Mouse (Mus musculus) kidney, embryonic 15.5 days (tissue): ENCODE measurements around the gene Mtrr. TPM values are rescaled to one million over a fixed set of nuclear protein-coding genes. Genes with fewer than 3 reads are reported as not detected.

ENCODE experiments used
- ATAC-seq: fragments of 200-750 bp; cut with Nextera tagmentation; replicated peaks from 2 replicates; pipeline ENCODE4 v1.8.0; 2017; ENCODE audit warnings: moderate TSS enrichment; ENCODE audit not compliant: low FRiP score
- H3K27ac ChIP-seq: fragments of 300-500 bp; sonication (generic); 2 replicates; pipeline ENCODE4 v1.5.1; 2015; ENCODE audit warnings: mild to moderate bottlenecking, inconsistent platforms
- H3K27me3 ChIP-seq: fragments of 300-500 bp; sonication (generic); 2 replicates; pipeline ENCODE4 v1.6.1; 2015; ENCODE audit warnings: inconsistent platforms
- H3K36me3 ChIP-seq: fragments of 300-500 bp; sonication (generic); 2 replicates; pipeline ENCODE4 v1.6.1; 2015; ENCODE audit warnings: inconsistent platforms
- H3K4me1 ChIP-seq: fragments of 300-500 bp; sonication (generic); 2 replicates; pipeline ENCODE4 v1.6.1; 2015; ENCODE audit warnings: inconsistent platforms
- H3K4me2 ChIP-seq: fragments of 300-500 bp; sonication (generic); 2 replicates; pipeline ENCODE4 v1.6.1; 2015; ENCODE audit warnings: moderate library complexity, mild to moderate bottlenecking, inconsistent platforms
- H3K4me3 ChIP-seq: fragments of 300-500 bp; sonication (generic); replicated peaks from 2 replicates; pipeline ENCODE4 v1.5.1; 2015; ENCODE audit warnings: mild to moderate bottlenecking, inconsistent platforms
- H3K9ac ChIP-seq: fragments of 300-500 bp; sonication (generic); 2 replicates; pipeline ENCODE4 v1.6.1; 2015; ENCODE audit warnings: mild to moderate bottlenecking, inconsistent platforms
- H3K9me3 ChIP-seq: fragments of 300-500 bp; sonication (generic); replicated peaks from 2 replicates; pipeline ENCODE4 v1.6.1; 2016; ENCODE audit warnings: inconsistent platforms
- WGBS: fragments of 180-500 bp; shearing (Covaris S2); methylation state at CpG from one replicate; pipeline ENCODE4 v1.1.7; 2015; ENCODE audit warnings: mixed read lengths; 5-methylcytosine and 5-hydroxymethylcytosine counted together
- polyA plus RNA-seq: library from polyadenylated mRNA; unstranded; fragments of >200 nt; fragmentation: Nextera tagmentation; extraction: Ambion mirVana; gene quantifications from 2 replicates; pipeline ENCODE4 v1.2.1, GENCODE M21; 2015

The Mtrr gene
- 21.7 and 22.7 TPM in 2 replicates for polyA plus RNA-seq

DNA sequence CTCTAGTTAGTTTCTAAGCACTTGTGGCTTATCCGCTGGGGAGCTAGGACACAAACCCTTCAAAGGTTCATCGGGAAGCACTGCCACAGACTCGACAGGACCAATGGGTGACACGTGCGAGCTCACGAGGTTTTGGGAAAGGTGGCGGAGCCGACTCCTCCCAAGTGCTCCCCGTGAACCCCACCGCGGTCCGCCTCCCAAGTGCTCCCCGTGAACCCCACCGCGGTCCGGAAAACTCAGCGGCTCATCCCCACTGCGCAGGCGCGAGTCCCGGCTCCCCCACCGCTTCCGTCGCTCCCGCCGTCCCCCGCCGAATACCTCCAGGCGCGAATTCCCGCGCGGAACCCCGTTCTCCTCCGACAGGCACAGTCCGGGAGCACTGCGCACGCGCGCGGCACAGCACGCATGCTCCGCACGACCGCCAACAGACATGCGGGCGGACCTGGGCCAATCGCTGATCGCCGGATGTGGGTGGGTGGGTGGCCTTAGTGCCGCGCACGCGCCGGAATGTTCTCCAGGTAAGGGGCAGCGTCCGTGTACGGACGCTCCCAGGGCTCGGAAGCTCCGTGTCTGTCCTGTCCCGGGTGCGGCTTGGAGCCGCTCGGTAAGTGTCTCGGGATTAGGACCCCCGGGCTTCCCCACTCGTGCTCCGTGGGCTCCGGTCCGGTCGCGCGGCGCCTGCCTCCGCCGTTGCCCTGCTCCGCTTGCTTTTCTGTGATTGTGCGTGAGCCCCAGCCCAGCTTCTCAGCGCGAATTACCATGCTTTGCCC is at the start of gene Mtrr, which contains the start of gene Fastkd3:
Gene Mtrr, minus strand, starts transcription at position 403 of the 770 bp plus-strand sequence.
Gene Fastkd3, plus strand, starts transcription at position 488 of the 770 bp plus-strand sequence.
- Histone ChIP-seq H3K9ac (peak within 1 kb of the TSS; percentile 69), H3K27me3 (no peaks in the 10 kb centered on the region), H3K27ac (peak within 1 kb of the TSS; percentile 80), H3K4me1 (peaks cover 20% of the 10 kb centered on the region), H3K4me2 (peak within 1 kb of the TSS; percentile 83), H3K4me3 (peak within 1 kb of the TSS; percentile 76), H3K9me3 (no peaks in the 10 kb centered on the region), H3K36me3 (peaks cover 53% of the 10 kb centered on the region)
- WGBS: under 1% methylated on average over 81 of the region's 81 CpGs
- ATAC-seq: peak; percentile 100

DNA sequence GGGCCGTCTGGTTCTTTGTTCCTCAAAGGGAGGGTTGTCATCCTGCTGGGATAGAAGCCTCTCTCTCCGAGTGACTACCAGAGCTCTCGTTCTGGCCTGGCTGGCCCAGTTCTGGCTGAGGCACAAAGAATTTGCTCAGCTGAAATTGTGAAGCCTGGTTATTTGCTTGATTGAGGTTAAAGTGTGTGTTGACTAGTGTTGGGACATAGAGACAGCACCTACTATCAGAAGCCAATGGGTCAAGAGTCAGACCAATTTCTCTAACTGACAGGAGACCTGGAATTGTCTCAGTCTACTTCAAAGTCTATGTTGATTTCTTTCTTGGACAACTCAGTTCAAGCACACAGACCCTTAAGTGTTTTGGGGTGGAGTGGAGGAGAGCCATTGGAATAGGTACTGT is 45.1 kb upstream of the Mtrr start:
- no peaks in the 10 kb centered on the region for H3K27me3 ChIP-seq
- 85% methylated on average over 3 of the region's 3 CpGs for WGBS
- H3K27ac ChIP-seq: no peak overlapping the region
- no peak overlapping the region for H3K4me3 ChIP-seq
- no peak overlapping the region for H3K9ac ChIP-seq
- no peak for ATAC-seq
- H3K36me3 ChIP-seq: 0 out of 2 replicates have a peak, but pooled peaks cover 9% of the 10 kb centered on the region
- no peaks in the 10 kb centered on the region for H3K9me3 ChIP-seq
- no peak overlapping the region for H3K4me2 ChIP-seq
- no peaks in the 10 kb centered on the region for H3K4me1 ChIP-seq

DNA sequence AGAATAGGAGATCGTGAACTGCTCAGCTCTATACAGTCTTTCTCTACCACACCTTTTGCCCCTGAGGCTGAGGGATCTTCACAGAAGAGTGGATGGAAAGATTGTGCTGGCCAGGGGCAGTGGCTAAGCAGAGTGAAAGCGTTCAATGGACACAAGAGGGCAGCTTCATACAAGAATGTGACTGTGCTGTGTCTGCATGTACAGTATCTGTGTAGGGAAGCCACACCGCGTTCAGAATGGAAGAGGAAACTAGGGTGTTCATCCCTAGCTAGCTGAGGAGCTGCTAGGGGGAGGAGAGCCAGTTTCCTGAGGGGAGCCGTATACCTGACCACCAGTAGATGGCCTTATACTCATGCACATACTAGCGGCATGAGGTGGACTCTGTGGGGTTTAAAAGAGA is 40.8 kb upstream of the Mtrr start:
- H3K4me1 ChIP-seq: no peaks in the 10 kb centered on the region
- peaks cover 6% of the 10 kb centered on the region; the same call in 1 of the 2 replicates for H3K36me3 ChIP-seq
- no peak overlapping the region for H3K27ac ChIP-seq
- H3K4me3 ChIP-seq: no peak overlapping the region
- WGBS: 53% methylated on average over 6 of the region's 6 CpGs
- ATAC-seq: 0 out of 2 replicates have a peak, but pooled peaks have one; percentile 52
- no peak overlapping the region for H3K4me2 ChIP-seq
- no peaks in the 10 kb centered on the region for H3K9me3 ChIP-seq
- no peaks in the 10 kb centered on the region for H3K27me3 ChIP-seq
- H3K9ac ChIP-seq: no peak overlapping the region

DNA sequence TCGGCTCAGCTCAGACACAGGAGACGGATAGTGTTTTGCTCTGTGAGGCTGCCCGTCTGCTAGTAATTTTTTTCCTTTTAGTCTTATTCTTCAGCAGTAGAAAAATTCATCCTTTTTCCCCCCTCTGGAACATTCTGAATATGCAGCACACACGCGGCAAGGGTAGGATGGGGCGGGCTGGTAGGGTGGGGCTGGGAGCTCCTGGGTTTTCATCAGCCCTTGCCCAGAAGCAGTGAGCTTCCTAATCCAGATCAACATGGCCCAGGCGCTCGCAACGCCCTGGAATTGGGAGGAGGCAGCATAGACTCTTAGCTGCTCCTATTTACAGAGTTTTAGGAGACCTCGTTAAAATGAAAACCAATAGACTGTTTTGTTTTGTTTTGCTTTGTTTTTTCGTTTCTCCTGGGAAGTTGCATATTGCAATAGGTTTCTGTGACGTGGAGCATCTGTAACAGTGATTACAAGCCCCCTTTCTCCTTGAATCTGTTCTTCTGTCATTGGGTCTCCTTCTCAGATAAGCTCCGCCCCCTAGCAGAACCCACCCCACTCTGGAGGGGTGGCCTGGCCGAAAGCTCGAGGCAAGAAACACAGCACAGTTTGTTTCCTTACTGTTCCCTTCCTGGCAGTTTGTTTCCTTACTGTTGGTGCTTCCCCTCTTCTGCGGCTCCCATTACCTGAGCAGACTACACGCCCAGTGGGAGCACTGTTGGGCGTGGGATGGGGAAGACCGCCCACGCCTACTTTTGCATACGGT is 25.9 kb upstream of the Mtrr start:
- Histone ChIP-seq H3K27me3 (no peaks in the 10 kb centered on the region), H3K36me3 (no peaks in the 10 kb centered on the region), H3K4me2 (peak overlapping the region; percentile 51), H3K27ac (peak overlapping the region; percentile 37; the same call in 1 of the 2 replicates), H3K9me3 (no peaks in the 10 kb centered on the region), H3K4me1 (peaks cover 14% of the 10 kb centered on the region), H3K4me3 (peak overlapping the region; percentile 28), H3K9ac (no peak overlapping the region)
- 49% methylated on average over 21 of the region's 21 CpGs for WGBS
- peak; percentile 63 for ATAC-seq

DNA sequence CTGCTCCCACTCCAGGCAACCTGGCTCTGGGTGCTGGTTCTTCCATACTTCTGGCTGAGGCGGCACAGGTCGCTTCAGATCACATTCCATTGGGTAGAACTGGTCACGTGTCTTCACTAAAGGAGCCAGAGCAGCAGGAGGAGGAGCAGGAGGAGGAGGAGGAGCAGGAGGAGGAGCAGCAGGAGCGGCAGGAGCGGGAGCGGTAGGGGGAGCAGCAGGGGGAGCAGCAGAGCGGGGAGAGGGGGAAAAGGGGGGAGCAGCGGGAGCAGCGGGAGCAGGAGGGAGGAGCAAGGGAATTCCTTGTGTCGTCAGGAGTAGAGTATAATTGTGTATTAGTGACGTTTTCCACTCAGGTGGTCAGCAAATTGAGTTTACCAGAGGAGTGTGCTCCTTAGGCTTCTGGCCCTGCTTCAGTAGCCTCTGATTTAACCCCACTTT is 23.8 kb upstream of the Mtrr start:
- Histone ChIP-seq H3K36me3 (no peaks in the 10 kb centered on the region), H3K4me2 (peak overlapping the region; percentile 60), H3K9me3 (no peaks in the 10 kb centered on the region), H3K27me3 (no peaks in the 10 kb centered on the region), H3K4me3 (peak overlapping the region; percentile 35), H3K27ac (no peak overlapping the region), H3K9ac (no peak overlapping the region), H3K4me1 (peaks cover 14% of the 10 kb centered on the region)
- peak; percentile 82 for ATAC-seq
- WGBS: 5% methylated on average over 11 of the region's 11 CpGs

DNA sequence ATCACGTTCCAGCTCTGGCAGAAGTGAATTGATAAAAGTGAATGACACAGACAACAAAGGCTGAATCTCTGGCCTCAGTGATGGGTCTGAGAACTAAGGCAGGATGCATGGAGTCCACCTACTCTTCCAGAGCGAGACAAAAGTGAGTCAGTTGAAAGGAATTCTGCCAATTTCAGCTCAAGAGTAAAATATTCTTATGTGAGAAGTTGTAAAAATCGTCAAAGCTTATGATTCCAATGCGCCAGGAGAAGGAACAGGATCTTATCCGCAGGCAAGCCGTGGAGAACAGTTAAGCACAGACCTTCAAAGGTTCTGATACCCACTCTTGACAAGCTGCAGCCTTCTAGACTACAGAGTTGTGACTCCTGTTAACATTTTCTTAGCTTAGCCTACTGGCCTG is 21.1 kb upstream of the Mtrr start:
- ATAC-seq: no peak
- no peaks in the 10 kb centered on the region for H3K36me3 ChIP-seq
- WGBS: 79% methylated on average over 6 of the region's 6 CpGs

DNA sequence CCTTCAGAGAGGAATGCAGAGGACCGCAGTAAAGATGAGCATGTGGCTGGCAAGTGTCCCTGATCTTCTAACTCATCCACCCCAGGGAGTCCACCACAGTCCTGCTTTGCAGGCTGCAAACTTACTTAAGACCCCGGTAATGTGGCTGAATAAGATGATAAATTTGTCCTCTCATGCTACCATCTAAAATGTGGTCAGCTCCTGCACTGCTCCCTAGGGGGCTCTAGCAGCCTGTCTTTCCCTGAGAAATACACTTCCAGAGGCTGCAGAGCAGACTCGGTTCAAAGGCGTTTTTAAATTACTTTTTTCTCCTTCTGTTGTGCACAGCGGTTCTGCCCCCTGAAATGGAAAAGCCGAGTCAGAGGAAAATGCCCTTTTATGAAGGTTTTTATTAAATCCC is 19.2 kb upstream of the Mtrr start:
- peaks cover 9% of the 10 kb centered on the region; the same call in 1 of the 2 replicates for H3K4me1 ChIP-seq
- H3K9ac ChIP-seq: no peak overlapping the region
- H3K4me3 ChIP-seq: no peak overlapping the region
- H3K27ac ChIP-seq: no peak overlapping the region
- H3K27me3 ChIP-seq: no peaks in the 10 kb centered on the region
- no peaks in the 10 kb centered on the region for H3K36me3 ChIP-seq
- 11% methylated on average over 6 of the region's 6 CpGs for WGBS
- ATAC-seq: no peak
- H3K4me2 ChIP-seq: no peak overlapping the region
- no peaks in the 10 kb centered on the region for H3K9me3 ChIP-seq

More for the DNA sequence above, 21.1 kb upstream of the Mtrr start:
- Histone ChIP-seq H3K4me3 (no peak overlapping the region), H3K9ac (no peak overlapping the region), H3K4me1 (peaks cover 10% of the 10 kb centered on the region), H3K27ac (no peak overlapping the region), H3K9me3 (no peaks in the 10 kb centered on the region), H3K27me3 (no peaks in the 10 kb centered on the region), H3K4me2 (no peak overlapping the region)

DNA sequence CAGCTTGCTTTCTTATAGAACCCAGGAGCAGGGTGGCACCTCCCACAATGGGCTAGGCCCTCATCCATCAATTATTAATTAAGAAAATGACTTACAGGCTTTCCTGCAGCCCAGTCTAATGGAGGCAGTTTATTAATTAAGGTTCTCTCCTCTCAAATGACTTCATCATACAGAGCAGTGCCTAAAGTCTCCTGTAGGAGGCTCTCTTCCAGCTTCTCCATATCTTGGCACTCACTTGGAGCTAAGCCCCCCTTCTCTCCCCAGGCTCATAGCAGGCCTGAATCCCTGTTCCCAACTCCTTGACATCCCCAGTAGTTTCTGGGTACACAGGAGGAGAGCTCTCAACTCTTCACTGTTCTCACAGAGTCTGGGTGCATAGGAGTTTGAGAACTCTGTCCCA is 17.0 kb upstream of the Mtrr start:
- no peak overlapping the region for H3K27ac ChIP-seq
- peaks cover 3% of the 10 kb centered on the region; the same call in 1 of the 2 replicates for H3K36me3 ChIP-seq
- H3K4me2 ChIP-seq: no peak overlapping the region
- H3K4me1 ChIP-seq: 0 out of 2 replicates have a peak, but pooled peaks cover 5% of the 10 kb centered on the region
- ATAC-seq: no peak
- no peak overlapping the region for H3K4me3 ChIP-seq
- no peaks in the 10 kb centered on the region for H3K27me3 ChIP-seq
- no peak overlapping the region for H3K9ac ChIP-seq
- H3K9me3 ChIP-seq: no peaks in the 10 kb centered on the region

DNA sequence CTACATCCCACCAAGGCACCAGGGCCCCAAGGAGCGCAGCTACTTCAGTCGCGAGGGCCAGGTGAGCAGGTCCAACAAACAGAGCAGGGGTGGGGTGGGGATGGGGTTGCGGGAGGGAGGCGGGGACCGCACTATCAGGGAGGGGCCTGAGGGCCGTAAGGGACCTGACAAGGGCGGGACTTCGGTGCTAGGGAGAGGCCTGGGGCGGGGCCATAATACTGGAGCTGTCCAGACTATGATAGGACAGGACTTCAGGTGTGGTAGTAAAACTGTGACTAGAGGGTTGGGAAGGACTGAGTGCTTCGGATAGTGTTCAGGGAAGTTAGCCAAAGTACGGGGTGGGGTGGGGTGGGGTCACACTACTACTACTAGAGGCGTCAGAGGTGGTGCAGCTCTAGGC is 15.7 kb upstream of the Mtrr start:
- no peak overlapping the region for H3K27ac ChIP-seq
- H3K9ac ChIP-seq: no peak overlapping the region
- H3K27me3 ChIP-seq: no peaks in the 10 kb centered on the region
- H3K4me2 ChIP-seq: peak overlapping the region; percentile 55
- WGBS: 12% methylated on average over 13 of the region's 13 CpGs
- H3K4me1 ChIP-seq: 0 out of 2 replicates have a peak, but pooled peaks cover 5% of the 10 kb centered on the region
- peak; percentile 61 for ATAC-seq
- peaks cover 13% of the 10 kb centered on the region for H3K36me3 ChIP-seq
- peak overlapping the region; percentile 25 for H3K4me3 ChIP-seq
- H3K9me3 ChIP-seq: no peaks in the 10 kb centered on the region

DNA sequence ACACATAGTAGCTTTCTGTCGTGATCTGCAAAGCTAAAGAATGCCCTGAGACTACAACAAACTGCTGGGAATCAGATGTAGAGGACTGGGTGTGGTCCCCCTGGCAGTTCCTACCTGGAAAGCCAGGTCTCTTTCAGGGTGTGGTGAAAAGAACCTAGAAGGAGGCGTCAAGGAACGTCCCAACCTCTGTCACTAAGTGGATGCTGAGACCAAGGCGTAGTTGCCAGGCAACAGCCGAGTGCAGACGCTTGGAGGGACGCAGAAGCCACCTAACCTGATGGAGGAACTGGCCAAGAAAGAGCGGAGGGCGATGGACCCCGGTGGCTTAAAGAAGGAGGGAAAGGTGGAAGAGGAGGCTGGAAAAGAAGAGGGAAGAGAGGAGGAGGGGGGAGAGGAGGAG is 15.2 kb upstream of the Mtrr start, which contains the start of gene 1700001L19Rik:
Gene 1700001L19Rik, plus strand, starts transcription at position 223 of the 400 bp plus-strand sequence.
- H3K27me3 ChIP-seq: no peaks in the 10 kb centered on the region
- H3K9me3 ChIP-seq: no peaks in the 10 kb centered on the region
- H3K36me3 ChIP-seq: peaks cover 18% of the 10 kb centered on the region
- no peak within 1 kb of the TSS for H3K9ac ChIP-seq
- peak within 1 kb of the TSS; percentile 55 for H3K4me2 ChIP-seq
- no peak for ATAC-seq
- WGBS: 9% methylated on average over 10 of the region's 10 CpGs
- H3K27ac ChIP-seq: no peak within 1 kb of the TSS
- 0 out of 2 replicates have a peak, but pooled peaks cover 5% of the 10 kb centered on the region for H3K4me1 ChIP-seq
- peak within 1 kb of the TSS; percentile 25 for H3K4me3 ChIP-seq

DNA sequence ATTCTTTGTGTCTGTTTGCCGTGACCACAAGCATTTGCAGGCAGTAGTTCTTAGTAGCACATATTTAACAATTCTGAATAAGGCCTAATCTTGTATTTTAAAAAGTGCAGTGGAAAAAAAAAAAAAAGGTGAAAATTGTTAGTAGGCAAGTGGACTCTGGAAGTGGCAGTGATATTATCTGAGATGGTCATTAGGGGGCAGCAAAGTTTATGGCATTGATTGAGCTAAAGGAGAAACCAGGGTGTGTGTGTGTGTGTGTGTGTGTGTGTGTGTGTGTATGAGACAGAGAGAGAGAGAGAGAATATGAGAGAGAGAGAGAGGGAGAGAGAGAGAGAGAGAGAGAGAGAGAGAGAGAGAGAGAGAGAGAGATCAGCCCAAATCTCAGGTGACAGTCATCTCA is 11.8 kb upstream of the Mtrr start:
- no peak for ATAC-seq
- H3K9ac ChIP-seq: no peak overlapping the region
- H3K9me3 ChIP-seq: no peaks in the 10 kb centered on the region
- 80% methylated on average over 1 of the region's 1 CpGs for WGBS
- H3K4me1 ChIP-seq: 0 out of 2 replicates have a peak, but pooled peaks cover 5% of the 10 kb centered on the region
- no peak overlapping the region for H3K27ac ChIP-seq
- H3K4me2 ChIP-seq: no peak overlapping the region
- H3K36me3 ChIP-seq: peaks cover 51% of the 10 kb centered on the region
- H3K27me3 ChIP-seq: no peaks in the 10 kb centered on the region
- H3K4me3 ChIP-seq: no peak overlapping the region

DNA sequence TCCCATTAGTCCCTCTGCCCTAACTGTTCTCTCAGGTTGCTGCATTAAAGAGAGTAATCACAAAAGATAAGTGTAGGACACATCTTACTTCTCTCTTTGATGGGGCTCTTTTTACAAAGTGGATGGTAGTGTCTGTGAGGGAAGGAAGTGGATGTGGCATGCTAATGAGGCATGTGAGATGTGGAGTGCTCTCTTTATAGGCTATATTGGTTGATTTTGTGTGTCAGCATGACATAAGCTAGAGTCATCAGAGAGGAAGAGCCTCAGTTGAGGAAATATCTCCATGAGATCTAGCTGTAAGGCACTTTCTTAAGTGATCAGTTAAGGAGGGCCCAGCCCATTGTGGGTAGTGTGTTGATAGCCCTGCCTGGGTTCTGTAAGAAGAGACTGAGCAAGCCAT is 6.4 kb upstream of the Mtrr start:
- no peak for ATAC-seq
- H3K36me3 ChIP-seq: peaks cover 98% of the 10 kb centered on the region

More for the DNA sequence above, 6.4 kb upstream of the Mtrr start:
- Histone ChIP-seq H3K27me3 (no peaks in the 10 kb centered on the region), H3K4me1 (peaks cover 6% of the 10 kb centered on the region; the same call in 1 of the 2 replicates), H3K4me2 (no peak overlapping the region), H3K9ac (no peak overlapping the region), H3K9me3 (no peaks in the 10 kb centered on the region), H3K27ac (no peak overlapping the region), H3K4me3 (no peak overlapping the region)
